Mouse (Mus musculus) stomach, postnatal 0 days (tissue): ENCODE measurements around the gene Dhx34.
A peak's percentile ranks its signal among the peaks of the same experiment; 100 is the strongest.

Source experiments
- CTCF ChIP-seq: IDR thresholded peaks from 2 replicates; pipeline ENCODE4 v1.5.1; 2016; ENCODE audit warnings: antibody characterized with exemption, low read depth, mild to moderate bottlenecking, moderate library complexity
- EP300 ChIP-seq: optimal IDR thresholded peaks from 2 replicates; pipeline ENCODE3; 2016; ENCODE audit warnings: antibody characterized with exemption

- TF ChIP-seq CTCF (peak; percentile 36), EP300 (no peak)
Observed at GRCm38 (mm10) chr7:16241787-16242186, 19.9 kb upstream of the Dhx34 start.
